Mouse (Mus musculus) megakaryocyte, embryonic 14.5 days (primary cell): ENCODE results near the gene Setx.

ENCODE experiments used
- FLI1 ChIP-seq: IDR thresholded peaks from 2 replicates; pipeline ENCODE4 v1.6.1; 2012; ENCODE audit warnings: low read length, inconsistent platforms, mixed read lengths
- GATA1 ChIP-seq: IDR thresholded peaks from 3 replicates; pipeline ENCODE4 v1.6.1; 2012; ENCODE audit warnings: mixed read lengths, low read length, inconsistent platforms, borderline replicate concordance

DNA sequence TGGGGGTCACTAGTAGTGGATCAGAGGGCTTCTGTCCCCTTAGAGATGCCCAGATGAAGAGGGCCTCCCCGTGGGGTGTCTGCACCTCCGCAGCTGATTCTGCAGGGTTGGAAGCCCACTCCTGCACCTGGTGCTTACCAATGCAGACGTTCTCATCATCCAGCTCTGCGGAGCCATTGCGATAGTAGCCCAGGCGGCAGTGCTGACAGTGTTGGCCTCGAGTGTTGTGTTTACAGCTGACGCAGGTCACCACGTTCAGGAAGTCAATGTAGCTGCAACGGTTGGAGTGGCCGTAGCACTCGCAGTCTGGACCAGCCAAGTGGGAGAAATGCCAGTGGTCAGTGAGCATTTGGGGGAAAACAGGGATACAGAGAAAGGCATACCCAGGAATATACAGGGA lies 72.9 kb downstream of the Setx start:
- TF ChIP-seq GATA1 (no peak), FLI1 (no peak)
